Mouse (Mus musculus) mesoderm, embryonic 11.5 days (tissue): ENCODE measurements at regions not wholly inside any gene's neighbourhood (a gene's known extent, or its start where the extent isn't known, plus 50 kb on each side); places are given as distances from the start of the nearest gene placed in this dataset.
A peak's percentile ranks its signal among the peaks of the same experiment; 100 is the strongest.

Experiments
- DNase-seq: peaks from one replicate; pipeline ENCODE4 v3.0.0-alpha.2; 2012; ENCODE audit warnings: low read depth, low spot score

DNA sequence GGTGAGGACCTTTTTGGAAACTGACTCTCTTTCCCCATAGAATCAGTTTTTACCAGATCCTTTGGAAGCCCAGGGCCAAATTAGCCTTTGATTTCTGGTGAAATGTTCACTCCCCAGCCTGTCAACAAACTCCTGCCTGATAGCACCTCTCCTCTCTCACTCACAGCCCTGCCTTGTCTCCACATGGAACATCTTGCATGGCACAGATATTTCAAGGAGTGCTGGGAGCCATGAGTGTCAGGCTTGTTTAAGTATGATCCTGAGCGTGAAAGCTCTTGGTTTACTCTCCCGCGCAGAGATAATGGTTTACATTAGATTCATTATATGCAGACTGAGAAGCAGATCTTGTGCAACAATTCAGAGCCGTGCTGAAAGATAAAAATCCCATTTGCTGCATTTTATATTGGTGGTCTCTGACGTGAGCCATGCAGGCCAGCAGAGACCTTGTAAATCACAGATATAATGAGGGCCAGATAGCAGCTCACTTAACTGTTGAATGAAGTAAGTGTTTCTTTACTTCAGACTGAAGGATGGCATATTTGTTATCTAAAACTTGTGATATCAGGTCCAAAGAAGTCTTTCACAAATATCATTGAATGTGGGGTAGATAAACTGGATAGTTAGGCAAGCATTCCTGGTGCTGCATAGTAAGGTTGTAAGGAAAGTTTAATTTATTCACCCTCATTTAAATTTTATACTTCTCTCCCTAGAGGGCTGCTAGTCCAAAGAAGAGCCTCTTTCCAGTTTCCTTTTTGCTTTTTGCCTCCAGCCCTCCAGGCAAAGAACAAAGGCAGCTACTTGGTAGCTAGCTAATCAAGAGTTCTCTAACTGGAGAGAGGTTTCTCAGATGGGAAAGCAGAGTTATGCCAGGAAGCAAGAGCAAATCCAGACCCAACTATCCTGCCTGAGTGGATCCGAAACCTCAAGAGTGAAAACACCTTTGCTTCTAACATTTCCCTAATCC lies 81.8 kb downstream of the Tbx18 start:
- peak; percentile 10 for DNase-seq

DNA sequence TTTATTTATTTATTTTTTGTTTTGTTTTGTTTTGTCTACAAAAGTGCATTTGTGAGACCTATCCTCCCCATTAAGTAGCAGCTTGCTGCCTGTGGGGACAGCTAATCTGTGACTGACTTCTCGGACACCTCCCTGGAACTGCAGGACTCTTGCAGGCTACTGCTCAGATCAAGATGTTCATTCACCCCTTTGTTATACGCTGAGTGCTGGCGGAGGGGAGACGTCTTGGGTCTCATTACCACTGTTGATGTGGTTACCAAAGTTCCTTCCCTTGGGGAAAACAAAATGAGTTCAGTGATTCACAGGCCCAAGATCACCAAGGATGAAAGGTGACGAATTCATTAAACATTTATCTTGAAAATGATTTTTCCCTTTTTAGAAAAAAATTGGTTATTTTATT lies 82.7 kb downstream of the Tbx18 start:
- no peak for DNase-seq

DNA sequence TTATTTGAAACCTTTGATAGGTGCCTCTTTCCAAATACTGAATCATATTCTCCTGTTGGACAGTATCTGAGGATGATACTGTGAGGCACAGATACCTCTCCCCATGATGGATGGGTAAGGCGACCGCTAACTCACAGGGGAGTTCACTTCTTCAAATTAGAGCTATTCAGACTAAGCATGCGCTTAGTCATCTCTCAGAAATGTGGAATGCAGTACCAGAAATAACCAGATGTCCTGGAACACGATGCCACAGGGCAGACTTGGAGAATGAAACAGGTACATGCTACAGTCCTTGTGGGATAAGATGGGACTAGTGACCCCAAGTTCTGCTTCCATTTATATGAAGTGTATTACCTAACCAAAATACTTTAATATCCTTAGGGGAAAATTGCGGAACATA lies 86.0 kb downstream of the Tbx18 start:
- DNase-seq: no peak

DNA sequence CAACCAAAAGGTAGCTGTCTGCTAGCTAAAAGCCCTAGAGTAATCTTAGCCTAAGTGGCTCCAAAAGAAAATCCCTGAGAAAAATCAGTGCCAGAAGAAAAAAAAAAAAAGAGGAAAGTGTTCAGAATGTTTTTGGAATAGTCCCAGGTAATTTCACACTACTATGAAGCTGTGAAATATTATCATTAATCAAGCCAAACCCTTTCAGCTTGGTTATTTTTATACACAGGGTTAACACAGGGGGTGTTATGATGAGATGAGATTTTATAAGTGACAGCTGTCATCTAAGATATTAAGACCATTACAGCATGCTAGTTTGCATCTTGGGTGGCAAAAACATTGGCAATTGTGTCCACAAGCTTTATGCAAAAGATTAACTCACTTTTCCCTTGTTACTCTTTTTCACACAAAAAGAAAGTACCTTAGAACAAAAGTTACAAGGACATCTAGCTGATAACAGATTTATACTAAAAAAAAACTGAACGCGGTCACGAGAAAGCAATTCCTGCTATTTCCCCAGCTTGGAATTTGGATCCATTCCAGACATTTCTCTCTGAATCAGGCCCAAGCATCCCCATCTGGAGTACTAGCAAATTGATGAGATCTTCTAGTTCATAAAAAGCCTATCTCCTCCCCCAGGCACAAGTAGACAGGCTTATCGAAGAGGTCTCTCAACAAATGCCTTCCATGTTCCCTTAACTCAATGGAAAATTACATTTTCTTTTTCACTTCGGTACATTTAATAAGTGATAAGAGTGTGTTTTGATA lies 97.0 kb downstream of the Tbx18 start:
- DNase-seq: no peak

DNA sequence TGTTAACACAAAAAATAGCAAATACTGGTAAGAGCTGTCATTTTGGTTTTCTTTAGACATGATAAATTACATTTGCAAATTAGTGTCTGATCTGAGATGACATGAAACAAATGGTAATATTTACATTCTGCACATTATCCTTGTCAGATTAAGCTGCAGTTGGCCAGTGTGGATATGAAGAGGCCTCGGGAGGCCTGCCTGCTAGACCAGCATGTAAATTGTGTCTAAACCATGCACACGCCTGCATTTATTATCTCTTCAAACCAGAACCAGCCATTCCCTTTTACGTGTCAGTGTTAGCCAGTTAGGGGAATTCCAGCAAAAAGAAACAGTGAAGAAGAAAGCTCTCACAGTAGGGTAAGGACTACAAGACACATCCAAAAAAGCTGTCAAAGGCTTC lies 104.6 kb downstream of the Tbx18 start:
- no peak for DNase-seq

DNA sequence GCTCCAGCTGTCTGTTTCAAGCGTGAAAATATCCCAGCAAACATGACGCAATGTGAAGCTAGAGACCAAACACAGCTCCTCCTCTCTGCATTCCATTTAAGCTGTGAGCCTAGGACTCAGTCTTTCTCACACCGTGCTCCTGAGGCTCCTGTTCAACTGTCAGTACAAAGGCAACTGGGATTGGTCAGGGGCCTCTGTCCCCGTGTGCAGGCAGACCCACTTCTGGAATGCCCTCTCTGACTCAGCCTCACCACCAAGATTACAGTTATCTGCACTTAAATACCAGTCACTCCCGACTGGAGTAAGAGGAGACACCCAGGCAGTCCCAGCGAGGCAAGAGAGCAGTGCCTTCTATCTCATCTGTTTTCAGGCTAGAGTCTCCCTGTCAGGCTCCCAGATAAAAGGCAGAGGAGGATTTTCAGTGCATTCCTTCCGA lies 112.8 kb downstream of the Tbx18 start:
- DNase-seq: peak; percentile 12

DNA sequence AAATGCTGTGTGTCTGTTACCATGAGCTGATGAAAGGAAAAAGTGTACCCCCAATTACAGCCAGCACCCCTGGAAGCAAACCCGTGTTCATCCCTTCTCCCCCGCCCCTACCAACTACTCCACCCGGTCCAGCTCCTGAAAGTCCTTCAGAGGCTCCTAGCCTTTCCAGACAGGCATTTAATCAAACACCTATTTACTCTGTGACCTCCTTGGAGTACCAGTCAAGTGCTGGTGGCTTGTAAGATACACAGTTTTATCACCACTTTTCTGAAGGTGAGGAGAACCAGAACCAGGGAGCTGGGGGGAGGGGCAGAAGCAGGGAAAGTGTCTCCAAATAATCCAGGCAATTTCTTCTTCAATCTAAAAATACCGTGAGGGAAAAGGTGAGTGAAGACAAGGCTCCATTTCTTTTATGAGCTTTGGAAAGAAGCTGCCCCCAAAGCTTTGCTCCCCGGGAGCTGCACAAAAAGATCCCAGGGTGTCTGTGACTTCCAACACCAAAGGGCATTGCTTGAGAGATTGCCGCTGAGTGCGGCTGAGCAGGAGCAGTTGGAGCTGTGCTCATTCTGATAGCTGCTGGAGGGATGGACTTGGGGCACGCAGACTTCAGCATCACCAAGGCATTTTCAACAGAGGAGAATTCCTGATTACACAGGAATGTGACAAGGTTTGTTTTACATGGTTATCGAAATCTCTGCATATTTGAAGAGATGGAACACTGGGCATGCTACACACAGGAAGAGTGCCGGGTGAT lies 123.0 kb downstream of the Tbx18 start:
- no peak for DNase-seq

DNA sequence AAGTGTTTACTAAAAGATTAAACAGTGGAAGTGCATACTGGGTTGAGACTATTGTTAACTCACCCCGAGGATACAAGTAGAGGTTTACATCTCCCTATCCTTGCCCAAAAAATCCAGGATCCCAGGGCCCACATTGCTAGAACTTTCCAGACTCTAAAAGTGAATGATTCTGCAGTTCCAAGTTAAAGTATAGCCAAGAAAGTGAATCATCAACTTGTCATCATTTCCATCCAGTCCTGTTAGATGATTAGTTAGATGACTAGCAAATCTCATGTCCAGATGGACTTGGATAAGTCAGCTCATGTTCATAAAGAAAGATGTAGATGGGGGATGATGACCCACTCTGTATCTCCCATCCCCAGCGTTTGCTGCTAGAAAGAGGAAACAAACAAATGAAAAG lies 155.5 kb downstream of the Tbx18 start:
- DNase-seq: no peak

DNA sequence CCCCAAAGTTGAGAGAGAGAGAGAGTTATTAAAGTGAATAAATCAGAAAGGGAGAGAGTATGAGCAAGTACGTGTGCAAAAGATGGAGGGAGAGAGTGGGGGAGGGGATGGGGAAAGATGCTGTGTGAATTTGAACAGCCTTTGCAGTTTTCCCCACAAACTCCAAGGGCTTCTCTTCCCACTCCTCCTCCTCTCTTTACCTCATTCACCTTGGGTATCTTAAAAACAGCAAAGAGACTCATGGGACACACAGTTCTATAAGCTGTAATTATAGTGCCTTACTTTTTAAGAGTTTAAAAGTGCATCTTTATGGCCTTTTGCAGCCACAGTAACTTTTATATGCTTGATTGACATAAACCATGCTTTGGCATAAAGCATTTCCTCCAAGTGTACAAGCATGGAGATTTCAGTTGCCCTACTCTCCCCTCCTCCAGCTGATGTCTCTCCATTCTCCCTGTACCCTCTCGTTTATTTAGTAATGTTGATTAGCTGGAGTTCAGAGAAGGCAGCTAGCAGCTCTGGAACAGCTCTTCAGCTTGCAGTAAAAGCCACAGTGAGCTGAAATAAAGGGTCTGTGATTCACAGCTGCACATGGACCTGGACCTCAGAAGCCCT lies 156.7 kb downstream of the Tbx18 start:
- no peak for DNase-seq

DNA sequence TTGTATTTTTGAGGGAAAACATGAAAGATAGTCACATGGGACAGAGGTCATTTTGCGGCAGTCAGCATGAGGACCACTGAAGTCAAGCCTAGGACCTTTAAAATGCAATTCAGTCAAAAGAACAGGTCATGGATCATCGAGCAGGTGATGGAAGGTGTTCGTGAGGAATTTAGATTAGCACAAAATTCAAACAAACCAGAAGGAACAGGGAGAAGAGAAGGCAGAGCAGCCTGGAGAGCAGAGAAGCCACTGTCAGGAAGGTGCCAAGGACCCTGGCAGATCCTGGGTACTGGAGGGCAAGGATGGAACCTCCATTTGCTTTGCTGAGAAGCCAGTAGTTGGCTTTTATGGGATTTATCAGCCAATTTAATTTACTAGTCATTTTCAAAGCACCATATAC lies 167.8 kb downstream of the Tbx18 start:
- DNase-seq: no peak

DNA sequence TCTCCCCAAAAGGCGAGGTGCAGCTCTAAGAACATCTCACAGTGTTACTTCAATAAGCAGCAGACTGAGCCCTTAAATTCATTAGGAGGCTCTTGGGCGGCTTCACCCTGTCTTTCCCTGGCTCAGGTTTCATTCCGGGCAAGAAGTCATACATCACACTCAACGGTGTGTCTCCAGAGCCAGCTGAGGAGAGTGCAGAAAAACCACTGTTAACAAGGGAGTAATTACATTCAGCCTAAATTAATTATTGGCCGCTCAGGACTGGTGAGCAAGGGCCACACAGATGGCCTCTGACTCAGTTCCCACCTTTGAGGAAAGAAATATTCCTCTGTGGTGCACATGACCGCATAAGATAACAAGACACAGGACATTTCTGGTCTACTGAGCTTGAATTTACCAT lies 168.3 kb downstream of the Tbx18 start:
- peak; percentile 50 for DNase-seq

DNA sequence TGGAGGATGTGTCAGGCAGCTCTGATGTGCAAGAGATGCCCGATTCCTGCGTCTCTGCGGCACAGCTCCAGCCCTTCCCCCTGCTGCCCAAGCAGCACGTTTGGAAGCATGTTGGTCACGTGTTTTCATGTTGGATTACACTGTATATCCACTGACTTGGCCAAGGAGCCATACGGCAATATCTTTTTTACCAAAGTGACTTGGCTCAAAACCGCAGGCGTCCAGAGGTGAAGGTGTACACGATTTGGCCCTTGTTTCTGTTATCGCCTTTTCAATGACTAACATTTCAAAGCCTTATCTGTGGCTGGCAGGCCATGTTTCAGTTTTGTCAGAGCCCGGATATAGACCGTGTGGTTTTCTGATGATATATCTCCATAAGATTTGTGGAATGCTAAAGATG lies 173.2 kb downstream of the Tbx18 start:
- DNase-seq: peak; percentile 36

DNA sequence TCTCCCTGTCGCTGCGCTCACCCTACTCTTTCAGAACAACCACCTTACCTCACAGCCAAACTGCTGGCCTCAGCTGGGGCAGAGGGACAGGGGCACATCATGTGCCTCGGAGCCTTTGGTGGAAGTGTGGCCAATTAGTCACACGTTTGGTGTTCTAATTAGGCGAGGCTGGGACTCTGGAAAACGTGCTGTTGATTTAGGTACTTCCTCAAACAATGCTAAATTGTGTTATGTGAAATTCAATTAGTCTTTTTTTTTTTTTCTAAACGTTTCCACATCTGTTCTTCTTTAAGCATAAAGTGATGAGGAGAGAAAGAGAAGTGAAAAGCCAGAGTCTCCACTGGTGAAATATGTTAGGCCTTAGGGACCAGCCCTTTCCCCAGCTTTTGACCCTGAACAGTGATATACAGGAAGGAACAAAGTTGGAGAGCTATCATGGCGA lies 174.1 kb downstream of the Tbx18 start:
- peak; percentile 75 for DNase-seq

DNA sequence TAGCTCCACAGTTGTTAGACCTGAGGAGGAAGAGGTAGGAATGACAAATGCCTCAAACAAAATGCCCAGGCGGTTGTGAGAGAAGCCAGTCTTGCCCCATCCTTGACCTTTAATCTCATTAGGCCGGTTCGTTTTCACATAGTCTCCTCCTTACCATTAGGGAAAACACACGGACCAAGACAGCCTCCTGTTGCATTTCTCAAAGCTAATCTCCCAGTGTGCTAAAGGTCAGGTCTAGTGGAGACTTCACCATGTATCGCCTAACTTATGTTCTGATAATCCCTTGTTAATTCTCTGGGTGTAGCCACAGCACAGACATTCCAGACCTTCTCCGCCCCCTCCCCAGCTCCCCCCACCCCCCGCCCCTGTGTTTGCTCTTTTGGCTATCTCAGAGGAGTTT lies 174.5 kb downstream of the Tbx18 start:
- DNase-seq: peak; percentile 14

DNA sequence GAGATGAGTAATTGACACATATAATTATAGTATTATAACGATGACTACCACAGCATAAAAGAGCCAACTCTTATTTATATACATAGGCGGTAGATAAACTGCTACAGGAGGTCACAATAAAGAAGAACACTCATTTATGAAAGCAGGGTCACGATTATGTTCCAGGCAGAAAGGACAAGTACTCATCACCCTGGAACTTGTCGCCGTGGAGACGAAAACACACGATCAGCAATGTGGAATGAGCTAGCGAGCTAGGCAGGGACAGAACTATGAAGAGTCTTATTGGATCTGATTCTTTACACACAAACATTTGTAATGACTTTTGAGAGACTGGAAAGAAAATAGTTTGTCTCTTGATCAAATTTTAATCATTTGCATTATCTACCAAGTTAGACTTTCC lies 197.9 kb downstream of the Tbx18 start:
- DNase-seq: peak; percentile 45

DNA sequence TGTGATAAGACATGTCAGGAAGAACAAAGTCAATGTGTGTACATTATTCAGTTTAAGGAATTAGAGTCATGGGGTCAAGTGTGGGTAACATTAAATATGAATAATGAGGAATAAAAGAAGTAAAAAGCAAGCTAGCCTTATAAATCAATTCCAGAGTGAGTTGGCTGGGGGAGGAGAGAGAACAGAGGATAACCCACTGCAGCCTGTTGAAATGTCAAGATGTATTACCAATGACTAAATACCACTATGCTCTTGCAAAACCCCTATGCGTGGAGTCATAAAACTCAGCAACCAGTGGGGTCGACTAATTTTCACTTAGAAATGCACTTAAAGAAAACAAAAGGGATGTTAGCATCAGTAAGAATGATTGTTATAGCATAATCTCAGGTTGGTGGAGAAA lies 201.2 kb downstream of the Tbx18 start:
- peak; percentile 8 for DNase-seq

DNA sequence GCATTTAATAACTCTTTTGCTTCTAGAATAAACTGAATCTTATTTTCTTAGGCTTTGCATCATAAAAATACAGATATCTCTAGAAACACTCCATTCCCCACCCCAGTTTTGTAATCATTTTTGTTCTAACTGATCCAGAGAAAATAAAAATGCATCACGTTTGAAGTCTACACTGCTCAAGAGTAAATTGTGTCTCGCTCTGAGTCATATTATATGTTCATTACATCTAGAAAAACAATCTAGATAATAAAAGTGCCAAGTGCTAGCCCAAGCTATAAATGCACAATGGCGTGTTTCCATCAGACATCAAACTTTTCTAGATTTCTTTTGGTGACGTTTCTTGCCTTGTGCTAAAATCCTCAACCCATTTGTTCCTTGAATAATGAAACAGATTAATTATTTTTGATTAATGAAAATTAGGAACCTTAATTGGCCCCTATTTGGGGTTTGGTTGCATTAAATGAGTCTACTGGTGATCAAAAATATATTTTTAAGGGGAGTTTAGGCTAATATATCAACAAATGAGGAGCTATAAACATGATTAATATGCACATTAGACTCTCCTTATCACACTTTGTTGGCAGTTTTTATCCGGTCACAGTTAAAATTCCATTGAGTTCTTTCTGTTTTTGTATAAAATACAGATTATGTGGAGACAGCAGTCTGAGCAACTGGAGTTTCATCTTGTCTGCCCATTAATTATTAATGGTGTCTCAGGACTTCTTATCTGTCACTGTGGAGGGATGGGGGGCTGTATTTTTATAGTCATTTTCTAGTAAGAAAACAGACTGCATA lies 206.0 kb downstream of the Tbx18 start:
- DNase-seq: no peak

DNA sequence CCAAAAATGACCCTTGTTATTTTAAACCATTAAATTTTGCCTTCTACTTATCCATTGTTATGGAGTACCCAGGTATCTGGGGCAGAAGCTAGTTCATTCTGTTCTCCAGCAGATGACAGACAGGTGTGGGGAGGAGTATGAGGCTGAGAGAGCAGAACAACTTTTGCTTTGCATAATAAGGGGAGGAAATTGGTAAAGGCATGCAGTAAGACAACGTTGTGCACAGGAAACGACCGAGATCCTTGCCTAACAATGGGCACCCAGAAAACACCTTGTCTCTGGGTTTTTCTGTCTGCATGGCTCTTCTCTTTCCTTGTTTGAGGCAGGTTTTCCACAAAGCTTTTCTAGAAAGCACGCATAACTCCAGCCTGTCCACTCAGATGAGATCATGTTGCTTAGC lies 220.4 kb downstream of the Tbx18 start:
- no peak for DNase-seq

DNA sequence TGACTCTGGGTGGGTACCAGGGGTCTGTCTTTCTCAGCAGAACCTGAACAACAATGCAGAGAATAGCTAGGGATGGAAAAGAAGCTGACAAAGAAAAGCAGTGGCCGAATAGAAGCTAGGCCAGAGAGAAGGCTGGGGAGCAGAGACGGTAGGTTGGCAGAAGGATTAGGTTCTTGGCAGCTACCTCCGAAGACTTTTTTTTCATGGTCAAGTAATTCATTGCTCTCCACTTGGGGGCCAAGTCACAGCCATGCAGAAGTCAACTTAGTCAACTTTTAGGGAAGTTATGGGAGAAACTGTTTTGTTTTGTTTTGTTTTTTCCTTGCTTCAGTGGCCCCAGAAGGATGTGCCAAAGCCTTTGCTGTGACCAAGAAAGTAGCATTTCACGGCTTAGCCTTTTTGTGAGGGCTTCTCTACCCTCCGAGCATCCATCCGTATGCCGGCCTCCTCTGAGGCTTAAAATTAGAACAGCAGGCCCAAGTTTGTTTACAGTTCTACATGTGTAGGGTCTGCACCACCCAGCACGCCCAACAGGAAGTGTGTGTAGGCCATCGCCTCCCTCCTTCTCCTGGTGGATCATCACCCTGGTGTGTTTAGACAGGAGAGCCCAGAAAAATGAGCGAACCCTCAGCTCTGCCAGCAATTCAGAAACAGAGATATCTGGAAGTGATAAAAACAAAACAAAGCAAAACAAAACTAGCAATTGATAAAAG lies 226.2 kb downstream of the Tbx18 start:
- DNase-seq: no peak

DNA sequence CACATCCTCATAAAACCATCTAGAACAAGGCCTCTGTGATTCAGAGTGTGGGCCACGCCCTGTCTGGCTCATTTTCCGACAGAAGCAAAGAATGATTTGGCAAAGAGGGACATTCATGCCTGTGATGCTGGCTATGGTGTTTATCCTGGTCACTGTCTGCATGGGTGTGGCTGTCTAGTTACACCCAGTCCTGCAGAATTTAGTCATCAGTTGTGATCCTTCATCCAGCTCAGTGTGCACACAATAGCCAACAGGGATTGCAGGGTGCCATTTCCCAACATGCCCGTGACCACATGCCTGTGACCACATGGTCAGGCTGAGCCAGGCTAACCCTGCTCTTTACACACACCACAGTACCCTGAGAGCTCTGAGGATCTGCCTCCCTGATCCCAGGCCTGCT lies 208.8 kb upstream of the Cep162 start:
- DNase-seq: no peak
